Mouse (Mus musculus): ENCODE data around the gene Arl14.
"Not testable (repeated sequence)": the region's sequence is repeated elsewhere in the genome, so short reads cannot be mapped to it uniquely, and the experiment has no call there.

Gene Arl14

GRCm38 (mm10) chr3:69214566-69214965, 7.7 kb upstream of the Arl14 start:
- DNase-seq, result no peak

GRCm38 (mm10) chr3:69222502-69222900, 282 bp downstream of the Arl14 start:
- DNase-seq, result no peak

GRCm38 (mm10) chr3:69222987-69223386, 768 bp downstream of the Arl14 start:
- no peak for DNase-seq

- DNase-seq, result no peak
Observed at GRCm38 (mm10) chr3:69223666-69224065, 1.4 kb downstream of the Arl14 start.

- DNase-seq, result no peak
Observed at GRCm38 (mm10) chr3:69225019-69225418, 2.8 kb downstream of the Arl14 start.

GRCm38 (mm10) chr3:69226496-69226895, 4.3 kb downstream of the Arl14 start:
- DNase-seq, result no peak

- DNase-seq, result no peak
Observed at GRCm38 (mm10) chr3:69228002-69228401, 5.8 kb downstream of the Arl14 start.

- DNase-seq, result no peak
Observed at GRCm38 (mm10) chr3:69231522-69232138, 9.4 kb downstream of the Arl14 start.

GRCm38 (mm10) chr3:69233552-69234189, 11.5 kb downstream of the Arl14 start:
- not testable (repeated sequence) for DNase-seq

GRCm38 (mm10) chr3:69234525-69234924, 12.3 kb downstream of the Arl14 start:
- no peak for DNase-seq

- no peak for DNase-seq
Observed at GRCm38 (mm10) chr3:69235806-69236205, 13.6 kb downstream of the Arl14 start.

GRCm38 (mm10) chr3:69236491-69236890, 14.3 kb downstream of the Arl14 start:
- DNase-seq, result no peak

- peak; percentile 30 for DNase-seq
Observed at GRCm38 (mm10) chr3:69238141-69238851, 16.1 kb downstream of the Arl14 start.

- DNase-seq, result no peak
Observed at GRCm38 (mm10) chr3:69239246-69239645, 17.0 kb downstream of the Arl14 start.

GRCm38 (mm10) chr3:69241020-69241419, 18.8 kb downstream of the Arl14 start:
- DNase-seq, result no peak

GRCm38 (mm10) chr3:69253096-69253866, 31.1 kb downstream of the Arl14 start:
- DNase-seq, result no peak

GRCm38 (mm10) chr3:69254676-69255075, 32.5 kb downstream of the Arl14 start:
- no peak for DNase-seq

GRCm38 (mm10) chr3:69257049-69257699, 35.0 kb downstream of the Arl14 start:
- DNase-seq, result no peak

- DNase-seq, result no peak
Observed at GRCm38 (mm10) chr3:69263010-69263643, 40.9 kb downstream of the Arl14 start.

- DNase-seq, result not testable (repeated sequence)
Observed at GRCm38 (mm10) chr3:69264299-69264698, 42.1 kb downstream of the Arl14 start.

GRCm38 (mm10) chr3:69271812-69272211, 49.6 kb downstream of the Arl14 start:
- DNase-seq, result no peak

All from right cerebral cortex, postnatal 25 days (tissue).